In genomic region chr1:7396867-7397806, GRCm38 (mm10) we compare ENCODE assay signal across 8 mouse cellular contexts.
DNase-seq lines count a peak whose midpoint lies in the region; ATAC-seq lines count a peak whose summit lies in the region.

No protein-coding gene starts in this region.

- peak overlapping the region; percentile 80 for H3K27ac ChIP-seq in hindbrain, embryonic 13.5 days
- H3K27ac ChIP-seq in midbrain, embryonic 11.5 days (ENCODE audit: low read depth, low read length) = no peak overlapping the region; the same call in 1 of the 2 replicates

- 16% methylated on average over 26 of the region's 26 CpGs for WGBS in hindbrain, embryonic 13.5 days
- 18% methylated on average over 26 of the region's 26 CpGs for WGBS in midbrain, embryonic 11.5 days

- DNase-seq in cerebellum, adult 9-11 months = no peak
- peak; percentile 70 for DNase-seq in c-Kit-positive CD71-positive TER-119-negative erythroid progenitor cells, embryonic 14.5 days (ENCODE audit: low read depth)
- DNase-seq in forelimb bud, embryonic 11.5 days (ENCODE audit: low read depth, low spot score) = peak; percentile 87
- peak; percentile 13 to 19 for DNase-seq in left cerebral cortex, postnatal 10 days (ENCODE audit: extremely low spot score in 1 of 2, low spot score in 2 of 2)
- DNase-seq in midbrain, embryonic 11.5 days (ENCODE audit: low spot score, missing footprints) = peak; percentile 96
- DNase-seq in right cerebral cortex, postnatal 4 days = peak; percentile 72

- H3K9ac ChIP-seq in hindbrain, embryonic 13.5 days = peak overlapping the region; percentile 69
- H3K9ac ChIP-seq in midbrain, embryonic 11.5 days (ENCODE audit: low read length) = peak overlapping the region; percentile 68

- H3K36me3 ChIP-seq in hindbrain, embryonic 13.5 days = no peaks in the 10 kb centered on the region
- H3K36me3 ChIP-seq in midbrain, embryonic 11.5 days (ENCODE audit: control insufficient read depth, insufficient read depth, low read length) = no peaks in the 10 kb centered on the region

- peak overlapping the region; percentile 45 for H3K4me2 ChIP-seq in hindbrain, embryonic 13.5 days
- H3K4me2 ChIP-seq in midbrain, embryonic 11.5 days = peak overlapping the region; percentile 33

- no peaks in the 10 kb centered on the region for H3K9me3 ChIP-seq in hindbrain, embryonic 13.5 days
- no peaks in the 10 kb centered on the region for H3K9me3 ChIP-seq in midbrain, embryonic 11.5 days (ENCODE audit: control insufficient read depth, low read length)

- no peaks in the 10 kb centered on the region for H3K4me1 ChIP-seq in hindbrain, embryonic 13.5 days (replicated peaks)
- H3K4me1 ChIP-seq in midbrain, embryonic 11.5 days (ENCODE audit: control insufficient read depth, insufficient read depth, low read length) = no peaks in the 10 kb centered on the region

- ATAC-seq in cerebellum, adult (ENCODE audit: insufficient number of reproducible peaks, low FRiP score, low TSS enrichment) = peak; percentile 88
- peak; percentile 92 for ATAC-seq in hindbrain, embryonic 13.5 days (ENCODE audit: low FRiP score)
- peak; percentile 89 for ATAC-seq in midbrain, embryonic 11.5 days (ENCODE audit: low FRiP score)

- H3K27me3 ChIP-seq in hindbrain, embryonic 13.5 days = no peaks in the 10 kb centered on the region
- H3K27me3 ChIP-seq in midbrain, embryonic 11.5 days (ENCODE audit: control insufficient read depth, insufficient read depth, low read length) = no peaks in the 10 kb centered on the region

- intact Hi-C loops in left cerebral cortex, postnatal 10 days (cut with DNase I) = no loop called here

- peak overlapping the region; percentile 73 for H3K4me3 ChIP-seq in hindbrain, embryonic 13.5 days
- peak overlapping the region; percentile 63 for H3K4me3 ChIP-seq in midbrain, embryonic 11.5 days (ENCODE audit: low read depth, low read length)
